Mouse (Mus musculus) spleen, postnatal 36 days (tissue): Measurements from ENCODE around the gene Gadd45a.

Source experiments
- DNase-seq, 2 experiments: peaks; one replicate each; pipeline ENCODE4 v3.0.0; 2022; ENCODE audit warnings: low spot score in 2 of 2, mixed read lengths in 1 of 2

The Gadd45a gene

DNA sequence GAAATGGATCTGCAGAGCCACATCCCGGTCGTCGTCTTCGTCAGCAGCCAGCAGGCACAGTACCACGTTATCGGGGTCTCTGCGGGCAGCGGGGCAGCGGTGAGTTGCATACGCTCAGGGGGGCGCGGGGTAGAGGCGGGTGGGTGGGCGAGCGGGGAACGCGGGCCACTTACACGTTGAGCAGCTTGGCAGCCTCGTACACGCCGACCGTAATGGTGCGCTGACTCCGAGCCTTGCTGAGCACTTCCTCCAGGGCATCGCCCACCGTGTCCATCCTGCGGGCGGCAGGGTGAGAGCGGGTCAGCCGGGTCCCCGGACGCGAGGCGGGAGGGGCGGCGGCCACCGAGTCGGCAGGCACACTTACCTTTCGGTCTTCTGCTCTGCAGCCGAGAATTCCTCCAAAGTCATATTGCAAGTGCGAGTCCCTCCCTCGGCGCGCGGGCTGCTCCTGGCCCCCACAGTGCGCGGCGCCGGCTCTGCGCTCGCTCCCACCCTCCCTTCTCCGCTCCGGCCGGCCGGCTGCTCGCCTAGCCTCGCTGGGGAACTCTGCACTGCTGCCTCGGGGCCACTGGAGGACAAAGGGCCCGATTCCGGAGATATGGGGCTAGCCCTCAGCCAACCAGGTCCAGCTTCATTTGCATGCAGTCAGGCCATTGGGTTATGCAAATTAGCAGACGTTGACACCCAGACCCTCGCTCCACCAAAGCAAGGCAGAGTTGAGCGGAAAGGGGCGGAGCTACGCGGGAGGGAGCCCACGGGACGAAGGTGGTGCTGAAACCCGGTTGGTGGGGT is at the start of gene Gadd45a:
Gadd45a (minus strand) TSS at position 621 of the 792 bp plus-strand sequence.
- DNase-seq: peak; percentile 97 to 98

DNA sequence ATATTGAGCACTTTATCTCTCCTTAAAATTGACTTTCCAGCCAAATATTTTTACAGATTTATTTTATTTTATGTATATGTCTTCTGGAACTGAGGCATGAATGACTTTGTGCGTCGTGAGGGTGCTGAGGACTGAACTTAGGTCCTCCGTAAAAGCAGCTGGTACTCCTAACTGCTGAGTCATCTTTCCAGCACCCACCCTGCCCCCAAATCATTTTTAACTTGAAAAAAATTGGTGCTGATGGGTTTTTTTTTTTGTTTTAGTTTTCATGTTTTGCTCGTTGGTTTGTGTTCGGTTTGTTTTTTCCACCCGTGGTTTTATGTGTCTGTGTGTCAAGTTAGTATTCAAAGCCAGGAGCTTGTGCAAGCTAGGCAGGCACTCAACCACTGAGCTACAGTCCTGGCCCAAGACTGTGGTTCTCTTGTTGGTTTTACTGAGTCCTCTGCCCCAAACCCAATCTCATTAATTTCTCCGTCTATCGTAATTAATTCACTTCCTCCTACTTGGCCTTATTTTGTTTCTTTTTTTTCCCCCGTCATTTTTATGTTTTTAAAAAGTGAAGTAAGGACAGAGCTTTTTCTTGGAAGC is 48.7 kb upstream of the Gadd45a start:
- no peak for DNase-seq

DNA sequence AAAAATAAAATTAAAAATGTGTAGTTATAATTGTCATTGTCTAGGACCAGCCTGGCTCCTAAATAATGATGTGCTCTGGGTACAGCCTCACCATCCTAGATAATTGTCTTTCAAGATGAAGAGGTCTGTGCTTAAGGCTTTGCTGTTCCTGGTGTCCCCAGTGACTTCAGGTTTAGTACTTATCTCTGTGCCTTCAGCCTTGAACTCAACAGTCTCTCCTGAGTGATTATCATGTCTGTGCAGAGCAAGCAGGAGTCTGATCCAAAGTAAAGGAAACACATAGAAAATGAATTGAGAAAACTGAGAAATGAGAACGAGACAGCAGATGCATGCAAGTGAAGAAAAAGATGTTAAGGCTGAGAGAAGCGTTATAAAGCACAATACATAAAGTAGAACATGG is 47.2 kb upstream of the Gadd45a start:
- no peak for DNase-seq

DNA sequence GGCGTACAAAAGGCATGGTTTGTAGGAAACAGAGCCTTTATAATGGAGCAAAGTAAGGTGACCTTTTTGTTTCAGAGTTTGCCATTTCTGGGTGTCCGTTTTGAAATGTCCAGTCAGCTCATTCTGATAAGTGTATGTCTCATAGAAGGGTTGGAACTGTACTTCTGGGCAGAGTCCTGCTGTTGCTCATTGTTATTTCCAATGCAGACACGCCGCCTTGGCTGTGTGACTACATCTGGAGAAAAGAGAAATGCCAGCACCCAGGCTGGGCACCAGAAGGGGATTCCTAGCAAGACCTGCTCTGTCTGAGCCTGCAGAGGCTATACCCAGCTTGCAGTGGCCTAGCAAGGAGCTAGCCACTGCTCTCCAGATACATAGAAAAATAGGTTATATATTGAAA is 43.9 kb upstream of the Gadd45a start:
- no peak for DNase-seq

DNA sequence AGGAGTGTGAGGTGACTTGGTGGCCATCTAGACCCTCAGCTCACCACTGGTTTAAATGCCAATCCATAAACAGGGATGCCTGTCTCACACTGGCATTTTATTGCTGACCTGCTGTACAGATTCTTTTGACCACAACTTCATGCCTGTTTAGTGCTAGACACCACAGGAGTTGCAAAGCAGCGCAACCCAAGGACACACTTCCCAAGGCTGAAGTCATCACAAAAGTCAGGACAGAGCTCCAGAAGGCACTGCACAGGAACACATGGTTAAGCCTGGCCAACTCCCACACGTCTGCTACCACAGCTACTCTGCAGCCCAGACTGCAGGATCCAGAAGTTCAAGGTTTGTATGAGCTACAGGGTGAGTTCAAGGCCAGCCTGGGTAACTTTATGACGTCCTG is 40.8 kb upstream of the Gadd45a start:
- DNase-seq: no peak

DNA sequence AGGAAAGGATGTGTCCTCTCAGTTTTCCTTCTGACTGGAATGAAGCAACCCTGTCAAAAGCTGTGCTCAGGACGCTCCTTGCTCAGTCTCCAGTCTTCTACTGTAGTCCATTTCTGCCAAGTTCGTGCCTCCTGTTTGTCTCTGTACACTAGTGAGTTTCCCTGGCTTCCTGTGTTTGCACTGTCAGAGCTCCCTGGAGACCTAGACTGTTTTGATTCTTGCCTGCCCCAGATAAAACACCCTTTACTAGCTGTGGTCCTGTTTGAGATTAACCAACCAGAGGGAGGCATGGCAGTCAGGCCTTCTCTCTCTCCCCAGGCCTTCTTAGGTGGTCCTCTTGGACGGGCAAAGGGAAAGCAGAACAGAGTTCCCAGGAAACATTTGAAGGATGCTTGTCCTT is 40.2 kb upstream of the Gadd45a start:
- peak; percentile 33 to 50 for DNase-seq

DNA sequence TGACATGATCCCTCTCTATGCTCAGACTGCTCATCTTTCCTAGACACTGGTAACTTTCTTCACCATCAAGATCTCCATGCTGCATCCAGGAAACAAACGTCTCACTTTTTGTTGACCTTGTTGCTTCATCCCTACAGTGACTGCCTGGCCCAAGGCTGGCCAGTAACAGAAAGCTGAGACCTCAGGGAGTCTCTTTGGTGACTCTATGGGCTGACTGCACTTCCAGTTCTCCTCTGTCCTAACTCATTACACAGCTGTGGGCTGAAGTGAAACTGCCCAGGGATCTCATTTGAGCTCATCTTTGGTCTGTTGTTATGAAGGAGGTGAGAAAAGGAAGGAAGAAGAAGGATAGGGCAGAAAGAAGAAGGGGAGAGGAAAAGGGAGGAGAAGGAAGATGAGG is 39.1 kb upstream of the Gadd45a start:
- DNase-seq: no peak

DNA sequence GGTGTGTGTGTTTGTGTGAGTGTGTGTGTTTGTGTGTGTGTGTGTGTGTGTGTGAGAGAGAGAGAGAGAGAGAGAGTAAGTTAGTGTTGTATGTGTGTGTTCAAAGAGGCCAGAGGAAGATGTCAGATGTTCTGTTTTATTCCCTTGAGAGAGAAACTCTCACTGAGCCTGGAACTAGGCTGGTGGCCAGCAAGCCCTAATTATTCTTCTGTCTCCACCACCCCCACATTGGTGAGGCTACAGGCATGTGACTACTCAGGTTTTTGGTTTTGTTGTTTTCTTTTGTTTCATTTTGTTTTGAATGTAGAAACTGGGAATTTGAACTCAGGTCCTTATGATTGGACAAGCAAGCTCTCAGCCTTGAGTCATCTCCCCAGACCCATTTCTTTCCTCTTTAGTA is 37.6 kb upstream of the Gadd45a start:
- DNase-seq: no peak

DNA sequence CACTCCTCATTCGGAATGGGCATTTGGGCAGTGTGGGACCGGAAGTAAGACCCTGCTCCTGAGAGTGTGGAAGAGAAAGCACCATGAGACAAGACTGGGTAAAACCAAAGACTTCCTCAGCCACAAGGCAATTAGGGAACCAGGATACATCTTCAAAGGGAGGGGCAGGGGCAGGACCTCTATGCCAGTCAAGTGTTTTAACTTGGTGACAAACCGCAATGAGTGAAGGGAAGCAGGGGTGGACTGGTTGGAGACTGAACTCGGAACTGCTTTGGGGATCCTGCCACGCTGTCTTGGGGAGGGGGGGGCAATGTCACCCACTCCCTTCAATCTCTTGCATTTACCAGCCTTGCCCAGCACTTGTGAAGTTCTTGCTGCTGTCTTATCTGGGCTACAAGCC is 36.7 kb upstream of the Gadd45a start:
- DNase-seq: no peak

DNA sequence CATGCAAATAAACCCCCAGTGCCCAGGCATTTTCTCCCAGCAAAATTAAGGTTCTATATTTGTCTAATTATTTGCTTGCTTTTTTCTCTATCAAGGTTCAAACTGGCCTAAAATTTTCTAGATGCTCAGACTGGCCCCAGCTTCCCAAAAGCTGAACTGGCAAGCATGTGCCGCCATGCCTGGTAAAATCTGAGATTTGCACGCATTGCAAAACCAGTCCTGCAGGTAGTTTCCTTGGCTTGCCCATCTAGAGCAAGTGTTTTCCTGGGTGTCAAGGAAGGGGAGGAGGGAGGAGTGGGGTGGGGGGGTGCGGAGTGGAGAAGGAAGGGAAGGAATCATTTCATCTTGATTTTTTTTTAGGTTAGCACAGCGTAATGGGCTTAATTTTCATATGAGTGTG is 36.2 kb upstream of the Gadd45a start:
- no peak for DNase-seq

DNA sequence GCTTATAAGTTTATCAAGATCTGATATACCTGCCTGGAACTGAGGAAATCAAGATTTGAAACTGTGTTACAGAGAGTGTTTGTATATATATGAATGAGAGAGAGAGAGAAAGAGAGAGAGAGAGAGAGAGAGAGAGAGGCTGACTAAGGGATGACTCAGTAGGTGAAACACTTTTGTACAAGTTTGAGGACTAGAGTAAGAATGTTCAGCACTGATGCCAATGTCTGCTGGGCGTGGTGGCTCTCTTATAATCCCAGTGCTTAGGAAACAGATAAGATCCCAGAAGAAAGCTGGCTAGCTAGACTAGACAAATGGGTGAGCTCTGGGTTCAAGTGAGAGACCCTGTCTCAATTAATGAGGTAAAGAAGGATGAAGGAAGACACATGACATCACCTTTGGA is 34.4 kb upstream of the Gadd45a start:
- DNase-seq: no peak

DNA sequence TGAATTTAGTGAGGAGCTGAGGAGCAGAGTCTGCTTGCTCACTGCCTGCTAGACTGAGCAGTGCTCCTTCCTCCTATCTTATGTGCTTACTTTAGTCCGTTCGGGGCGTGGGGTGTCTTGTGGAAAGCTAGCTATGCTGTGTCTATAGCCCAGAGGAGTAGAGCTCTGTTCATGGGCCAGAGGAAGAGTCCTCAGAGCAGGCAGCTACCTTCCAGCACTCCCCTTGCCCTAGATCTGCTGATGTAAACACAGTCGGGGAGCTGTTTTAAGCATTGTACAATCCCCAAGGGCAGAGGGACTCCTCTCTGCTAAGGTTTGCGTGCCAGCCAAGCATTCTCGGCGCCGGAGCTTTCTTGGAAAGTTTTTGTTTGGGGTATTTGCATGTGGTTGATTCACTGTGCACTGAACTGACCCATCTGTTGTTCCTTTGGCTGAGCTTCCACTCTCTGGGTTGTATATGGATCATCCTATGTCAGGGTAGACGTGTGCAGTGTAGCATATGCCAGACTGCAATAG is 32.6 kb upstream of the Gadd45a start:
- no peak for DNase-seq

DNA sequence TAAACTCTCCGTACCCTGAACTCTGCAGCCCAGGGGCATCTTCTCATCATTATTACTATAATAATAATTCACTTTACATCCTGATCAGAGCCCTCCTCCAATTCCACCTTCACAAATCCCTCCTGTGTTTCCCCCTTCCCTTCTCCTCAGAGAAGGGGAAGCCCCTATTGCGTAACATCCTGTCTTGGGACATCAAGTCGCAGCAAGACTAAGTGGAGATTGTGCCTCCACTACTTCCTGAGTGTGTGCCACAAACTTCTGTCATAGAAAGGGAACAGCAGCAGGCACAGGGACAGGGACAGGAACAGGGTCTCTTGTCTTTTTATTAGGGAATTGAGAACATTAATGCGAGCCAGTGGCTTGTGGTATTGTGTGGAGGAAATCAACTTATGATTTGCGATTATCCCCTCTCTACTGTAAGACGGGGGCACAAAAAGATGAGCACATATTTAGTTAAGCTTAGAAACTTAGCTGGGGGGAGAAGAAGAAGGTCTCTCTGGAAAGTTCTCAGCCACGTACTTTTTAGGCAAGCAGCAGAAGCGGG is 32.0 kb upstream of the Gadd45a start:
- peak; percentile 10 to 47 for DNase-seq

DNA sequence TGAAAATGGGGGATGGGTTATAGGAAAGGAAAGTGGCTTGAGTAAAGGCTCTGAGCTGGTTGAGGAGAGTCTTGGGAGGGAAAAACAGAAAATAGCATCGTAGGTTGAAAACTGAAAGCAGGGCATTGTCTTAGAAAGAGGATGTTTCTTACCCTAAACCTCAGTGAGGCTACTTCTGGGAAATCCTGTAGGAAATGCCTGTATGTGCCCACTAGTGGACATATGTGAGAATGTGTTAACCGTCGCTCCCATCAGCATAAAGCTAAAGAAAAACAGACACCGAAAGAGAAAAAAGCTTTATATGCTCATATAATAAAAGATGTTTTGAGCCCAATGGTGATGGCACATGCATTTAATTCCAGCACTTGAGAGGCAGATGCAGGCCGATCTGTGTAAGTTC is 22.8 kb upstream of the Gadd45a start:
- DNase-seq: no peak

DNA sequence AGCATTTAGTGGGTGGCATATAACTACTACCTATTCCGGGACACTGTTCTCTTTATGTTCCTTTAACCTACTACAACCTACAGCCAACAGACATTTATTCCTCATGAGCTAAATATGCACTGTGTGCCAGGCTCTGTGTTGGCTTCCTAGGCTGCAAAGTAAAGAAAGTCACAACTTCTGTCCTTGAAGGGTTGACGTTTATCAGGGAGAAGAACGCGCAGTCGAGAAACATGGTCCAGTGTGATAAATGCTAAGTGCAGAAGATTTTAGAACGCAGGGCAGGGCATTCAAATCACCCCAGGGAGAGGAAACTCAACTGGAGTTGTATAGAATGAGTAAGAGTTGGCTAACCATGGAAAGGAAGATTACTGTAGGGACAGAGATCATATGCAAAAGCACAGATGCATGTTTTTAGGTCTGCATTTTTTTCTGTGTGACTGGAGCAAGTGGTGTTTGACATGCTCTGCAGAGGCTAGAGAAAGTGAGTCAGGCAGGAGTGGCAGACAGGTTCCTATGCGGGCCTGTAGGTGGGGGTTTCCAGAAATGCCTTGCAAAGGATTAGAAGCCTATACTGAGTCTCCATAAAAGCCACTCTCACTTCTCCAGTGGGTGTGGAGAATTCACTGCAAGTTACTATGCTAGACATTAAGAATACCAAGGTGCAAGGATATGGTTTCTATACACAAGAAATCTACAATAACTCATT is 20.9 kb upstream of the Gadd45a start:
- peak; percentile 29 to 58 for DNase-seq

DNA sequence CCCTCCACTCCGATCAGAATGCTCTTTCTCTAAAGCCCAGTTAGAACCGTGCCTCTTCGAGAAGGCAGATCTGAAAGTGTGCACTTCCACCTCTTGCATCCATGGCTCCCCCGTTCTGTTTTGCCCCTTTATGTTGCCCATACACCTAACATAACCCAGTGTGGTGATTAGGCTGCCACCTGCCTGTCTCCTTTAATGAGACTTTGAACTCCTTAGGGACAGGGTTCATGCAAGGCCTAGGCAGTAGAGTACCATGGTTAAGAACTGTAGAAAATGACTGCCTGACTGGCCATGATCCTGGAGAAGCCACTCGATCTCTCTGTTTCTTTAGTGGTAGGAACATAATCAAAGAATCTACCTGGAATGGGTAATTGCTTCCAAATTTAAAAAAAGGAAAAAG is 20.3 kb upstream of the Gadd45a start:
- peak in 1 of 2 experiments; percentile 4 for DNase-seq

DNA sequence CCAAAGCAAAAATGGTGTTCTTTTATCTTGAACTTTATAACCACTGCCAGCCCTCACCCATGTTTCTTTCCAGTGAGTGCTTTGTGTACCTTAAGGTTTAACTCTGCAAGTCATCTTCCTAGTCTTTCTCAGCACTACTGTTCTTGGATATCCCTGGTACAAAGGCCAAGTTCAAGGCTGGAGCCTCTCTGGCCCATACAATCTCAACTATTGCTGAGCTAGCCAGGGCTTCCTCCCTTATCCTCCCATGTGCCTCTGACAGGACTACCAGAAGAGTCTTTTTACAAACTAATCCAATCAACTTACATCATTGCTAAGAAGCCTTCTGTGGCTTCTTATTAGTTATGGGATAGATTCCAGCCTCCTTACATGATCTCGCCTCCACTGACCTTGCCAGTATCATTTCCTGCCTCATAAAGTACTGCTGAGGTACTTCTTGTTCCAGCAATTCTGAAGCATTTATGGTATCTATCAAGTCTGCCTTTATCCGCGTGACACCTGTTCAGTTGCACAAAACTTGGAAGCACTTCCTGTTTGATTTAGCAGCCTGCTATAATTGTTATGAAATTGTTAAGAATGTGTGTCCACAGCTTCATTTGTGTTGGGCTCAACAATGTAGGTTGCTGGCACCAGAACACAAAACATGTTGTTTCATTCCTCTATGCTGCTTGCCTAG is 19.8 kb upstream of the Gadd45a start:
- no peak for DNase-seq

DNA sequence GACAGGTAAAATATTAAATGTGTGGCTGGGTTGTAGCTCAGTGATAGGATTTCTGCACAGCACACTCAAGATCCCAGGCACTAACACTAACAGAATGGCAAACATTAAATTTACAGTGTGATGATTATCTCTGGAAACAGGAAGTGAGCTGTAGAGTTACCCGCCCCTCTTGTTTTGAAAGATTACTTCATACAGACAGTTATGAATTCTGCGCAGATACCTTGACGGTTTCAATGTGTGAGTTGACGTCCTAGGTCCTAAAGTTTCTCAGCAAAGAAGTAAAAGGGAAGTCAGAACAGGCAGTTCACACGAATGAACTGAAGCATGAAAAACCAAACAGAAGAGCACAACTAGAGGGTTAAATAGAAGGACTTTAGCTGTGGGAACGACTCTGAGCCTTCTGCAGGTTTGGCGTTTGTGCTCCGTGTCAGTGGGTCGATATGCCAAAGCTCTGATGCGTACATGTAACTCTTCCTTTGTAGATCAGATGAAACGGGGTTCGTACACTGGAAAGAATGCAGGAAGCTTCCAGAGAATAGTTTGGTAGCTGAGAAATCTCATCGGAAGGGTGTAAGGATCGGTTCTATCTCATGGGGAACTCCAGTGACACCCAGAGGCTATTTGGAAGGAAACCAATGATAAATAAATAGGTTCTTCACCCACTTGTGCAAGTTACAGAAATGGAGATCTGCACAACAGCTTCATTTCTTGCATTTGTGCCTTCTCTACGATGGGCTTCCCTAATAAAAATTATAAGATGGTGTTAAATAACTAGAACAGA is 19.0 kb upstream of the Gadd45a start:
- peak; percentile 49 to 64 for DNase-seq

DNA sequence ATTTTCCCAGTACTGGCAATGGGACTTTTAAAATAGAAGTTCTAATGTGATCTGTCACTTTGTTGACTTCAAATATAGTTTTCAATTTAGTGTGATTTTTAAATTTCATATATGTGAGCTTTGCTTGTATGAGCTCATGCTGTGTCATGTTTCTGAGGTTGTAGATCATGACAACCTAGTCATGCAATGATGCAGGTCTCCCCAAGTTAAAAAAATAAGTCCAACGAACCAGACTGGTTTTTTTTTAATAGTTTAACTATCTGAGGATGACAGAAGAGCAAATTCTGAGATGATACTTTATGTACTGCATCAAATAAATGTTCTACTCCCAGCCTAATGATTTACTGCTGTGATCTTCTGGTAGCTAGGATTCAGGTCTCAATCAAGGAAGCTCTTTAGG is 12.8 kb upstream of the Gadd45a start:
- DNase-seq: no peak

DNA sequence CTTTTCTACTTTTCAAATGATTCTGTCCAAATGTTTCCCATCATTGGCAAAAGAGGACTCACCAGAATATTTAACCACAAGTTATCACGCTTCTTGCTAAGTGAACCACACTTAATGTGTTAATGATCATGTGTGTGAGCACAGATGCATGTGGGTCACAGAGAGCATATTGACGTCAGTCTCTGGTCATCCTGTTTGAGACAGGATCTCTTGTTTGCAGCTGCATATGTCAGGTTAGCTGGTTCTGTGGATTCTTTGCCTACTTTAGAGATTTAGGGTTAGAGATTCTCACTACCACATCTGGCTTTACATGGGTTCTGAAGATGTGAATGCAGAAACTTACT is 12.4 kb upstream of the Gadd45a start:
- DNase-seq: no peak
